Comparison of ENCODE assay signal across 10 mouse cellular contexts in the genomic region with DNA sequence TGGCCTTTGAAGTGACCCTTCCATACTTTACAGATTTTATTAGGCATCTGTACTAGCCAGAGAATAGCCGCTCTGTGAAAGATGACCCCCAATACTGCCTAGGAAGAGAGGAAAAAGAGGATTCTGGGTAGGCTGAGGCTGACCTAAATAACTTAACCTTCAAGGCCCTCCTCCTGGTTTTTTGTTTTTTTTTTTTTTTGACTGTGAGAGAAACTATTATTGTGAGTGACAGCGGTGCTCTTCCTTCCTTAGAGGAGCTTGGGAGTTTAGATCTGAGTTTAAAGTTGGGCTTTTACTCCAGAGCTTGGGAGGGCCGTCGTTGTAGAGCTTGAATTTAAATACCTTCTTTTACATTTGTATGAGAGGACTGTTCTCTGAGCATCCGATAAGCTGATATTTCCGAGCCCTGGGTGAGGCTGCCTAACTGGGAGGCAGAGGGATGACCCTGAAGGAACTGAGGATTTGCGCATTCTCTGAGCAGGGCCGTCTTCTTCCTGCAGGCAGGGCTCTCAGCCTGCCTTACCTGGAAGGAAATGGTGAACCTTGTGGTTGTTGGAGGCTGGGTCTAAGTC. TPM values are rescaled to one million over a fixed set of nuclear protein-coding genes. Genes with fewer than 3 reads are reported as not detected.
DNase-seq lines count a peak whose midpoint lies in the region; ATAC-seq and TF ChIP-seq lines count a peak whose summit lies in the region.
"Had no signal": no experiment of that assay in that cellular context is flagged by ENCODE, and none has a peak within 500 bp of the region (broad histone marks: within the 10 kb centered on the region; RNA-seq: fewer than 3 reads in every experiment).

No protein-coding gene starts in this region.

- no peaks in the 10 kb centered on the region for H3K27me3 ChIP-seq in kidney, embryonic 15.5 days
- no peaks in the 10 kb centered on the region for H3K27me3 ChIP-seq in kidney, embryonic 14.5 days (ENCODE audit: control insufficient read depth, insufficient read depth, low read length)
- H3K27me3 ChIP-seq in hindbrain, embryonic 15.5 days = no peaks in the 10 kb centered on the region
- no peaks in the 10 kb centered on the region for H3K27me3 ChIP-seq in midbrain, embryonic 14.5 days (ENCODE audit: control insufficient read depth, insufficient read depth, low read length)
- H3K27me3 ChIP-seq: limb, embryonic 15.5 days had no signal

- peak overlapping the region; percentile 77 for H3K4me2 ChIP-seq in kidney, embryonic 15.5 days
- H3K4me2 ChIP-seq in kidney, embryonic 14.5 days (replicated peaks; ENCODE audit: low read depth, low read length) = no peak overlapping the region
- H3K4me2 ChIP-seq in hindbrain, embryonic 15.5 days = peak overlapping the region; percentile 87
- peak overlapping the region; percentile 96 for H3K4me2 ChIP-seq in midbrain, embryonic 14.5 days (ENCODE audit: low read length)

- peaks cover 39% of the 10 kb centered on the region for H3K36me3 ChIP-seq in kidney, embryonic 15.5 days
- peaks cover 23% of the 10 kb centered on the region; the same call in 1 of the 2 replicates for H3K36me3 ChIP-seq in kidney, embryonic 14.5 days (ENCODE audit: control insufficient read depth, insufficient read depth, low read length)
- H3K36me3 ChIP-seq in hindbrain, embryonic 15.5 days = peaks cover 11% of the 10 kb centered on the region
- H3K36me3 ChIP-seq in midbrain, embryonic 14.5 days (ENCODE audit: control insufficient read depth, insufficient read depth, low read length) = peaks cover 24% of the 10 kb centered on the region

- H3K9ac ChIP-seq in kidney, embryonic 15.5 days = no peak overlapping the region
- H3K9ac ChIP-seq in kidney, embryonic 14.5 days (ENCODE audit: low read depth, low read length) = no peak overlapping the region
- peak overlapping the region; percentile 98; the same call in 1 of the 2 replicates for H3K9ac ChIP-seq in hindbrain, embryonic 15.5 days
- no peak overlapping the region for H3K9ac ChIP-seq in midbrain, embryonic 14.5 days (replicated peaks; ENCODE audit: low read length)

- no peak for TF ChIP-seq CTCF in gastrocnemius, adult 2 months (IDR thresholded peaks at IDR 0.05)

- DNase-seq in ZHBTc4 (ENCODE audit: low read depth, low spot score) = peak; percentile 92
- DNase-seq in midbrain, embryonic 14.5 days = no peak
- no peak for DNase-seq in cerebellum, postnatal 10 days
- DNase-seq in adrenal gland, adult 18-20 months (ENCODE audit: low spot score in 2 of 2) = no peak
- DNase-seq in gastrocnemius, adult 2 months = no peak
- DNase-seq: kidney, adult 9 months had no signal

- WGBS in kidney, embryonic 15.5 days = 63% methylated on average over 8 of the region's 8 CpGs
- 61% methylated on average over 8 of the region's 8 CpGs for WGBS in kidney, embryonic 14.5 days
- 65% methylated on average over 8 of the region's 8 CpGs for WGBS in hindbrain, embryonic 15.5 days
- 70% methylated on average over 8 of the region's 8 CpGs for WGBS in midbrain, embryonic 14.5 days

- no peak for ATAC-seq in kidney, embryonic 15.5 days (replicated peaks; ENCODE audit: low FRiP score)
- ATAC-seq in kidney, embryonic 14.5 days (ENCODE audit: low FRiP score, low TSS enrichment) = no peak
- no peak for ATAC-seq in hindbrain, embryonic 15.5 days (ENCODE audit: low FRiP score, low read depth)
- no peak for ATAC-seq in midbrain, embryonic 14.5 days (ENCODE audit: low FRiP score, low TSS enrichment)

- no peaks in the 10 kb centered on the region for H3K9me3 ChIP-seq in kidney, embryonic 15.5 days (replicated peaks)
- H3K9me3 ChIP-seq in kidney, embryonic 14.5 days (ENCODE audit: control insufficient read depth, low read length) = 0 out of 2 replicates have a peak, but pooled peaks cover 6% of the 10 kb centered on the region
- no peaks in the 10 kb centered on the region for H3K9me3 ChIP-seq in hindbrain, embryonic 15.5 days
- H3K9me3 ChIP-seq in midbrain, embryonic 14.5 days (ENCODE audit: control insufficient read depth, low read length) = no peaks in the 10 kb centered on the region
- H3K9me3 ChIP-seq: limb, embryonic 15.5 days had no signal

- H3K27ac ChIP-seq in kidney, embryonic 15.5 days = no peak overlapping the region
- no peak overlapping the region for H3K27ac ChIP-seq in kidney, embryonic 14.5 days (ENCODE audit: low read depth, low read length)
- no peak overlapping the region for H3K27ac ChIP-seq in hindbrain, embryonic 15.5 days (replicated peaks)
- no peak overlapping the region for H3K27ac ChIP-seq in midbrain, embryonic 14.5 days (replicated peaks; ENCODE audit: low read depth, low read length)
- H3K27ac ChIP-seq in gastrocnemius, adult 2 months = no peak overlapping the region
- H3K27ac ChIP-seq: limb, embryonic 15.5 days had no signal

- intact Hi-C loops in gastrocnemius, adult 2 months (cut with DNase I) = no loop called here

- peaks cover 25% of the 10 kb centered on the region for H3K4me1 ChIP-seq in kidney, embryonic 15.5 days
- H3K4me1 ChIP-seq in kidney, embryonic 14.5 days (ENCODE audit: control insufficient read depth, insufficient read depth, low read length) = peaks cover 15% of the 10 kb centered on the region
- H3K4me1 ChIP-seq in hindbrain, embryonic 15.5 days (replicated peaks) = peaks cover 32% of the 10 kb centered on the region
- H3K4me1 ChIP-seq in midbrain, embryonic 14.5 days (ENCODE audit: control insufficient read depth, insufficient read depth, low read length) = peaks cover 19% of the 10 kb centered on the region

- 0 out of 2 replicates have a peak overlapping the region, but pooled peaks have one; percentile 94 for H3K4me3 ChIP-seq in kidney, embryonic 15.5 days (replicated peaks)
- no peak overlapping the region for H3K4me3 ChIP-seq in kidney, embryonic 14.5 days (ENCODE audit: low read length)
- peak overlapping the region; percentile 92; the same call in 1 of the 2 replicates for H3K4me3 ChIP-seq in hindbrain, embryonic 15.5 days
- H3K4me3 ChIP-seq in midbrain, embryonic 14.5 days (replicated peaks; ENCODE audit: low read depth, low read length) = peak overlapping the region; percentile 92; the same call in 1 of the 2 replicates
- H3K4me3 ChIP-seq in gastrocnemius, adult 2 months = no peak overlapping the region

RNA-seq across cellular contexts. Expression of a gene that starts 2.4 kb away (rescaled TPM):
- 140 and 159 TPM in 2 replicates for polyA plus RNA-seq in kidney, embryonic 15.5 days (2015; fragmentation: Nextera tagmentation; extraction: Ambion mirVana)
- polyA plus RNA-seq in kidney, embryonic 14.5 days (2014; fragmentation: Nextera tagmentation; extraction: Ambion mirVana) = 110 and 165 TPM in 2 replicates
- 92.7 and 93.5 TPM in 2 replicates for polyA plus RNA-seq in hindbrain, embryonic 15.5 days (2015; fragmentation: Nextera tagmentation; extraction: Ambion mirVana)
- 73.9 and 97.4 TPM in 2 replicates for polyA plus RNA-seq in midbrain, embryonic 14.5 days (2014; fragmentation: Nextera tagmentation; extraction: Ambion mirVana)
- total RNA-seq in adrenal gland, adult 18-20 months (2021) = 10 to 100 TPM; 57.9 to 70.2 TPM
- total RNA-seq in gastrocnemius, adult 2 months (2021) = 10 to 100 TPM; 58.1 to 71.3 TPM

Comparison
In these comparisons a context has a peak if more than half of its experiments do, and no peak if none do; other contexts are left out.
1. H3K4me3 ChIP-seq: peak in kidney, embryonic 15.5 days (single experiment), hindbrain, embryonic 15.5 days (single experiment) and midbrain, embryonic 14.5 days (single experiment); none in kidney, embryonic 14.5 days (single experiment) and gastrocnemius, adult 2 months (single experiment).